Mouse (Mus musculus): Measurements from ENCODE around the gene Sycn.

GRCm38 (mm10) chr7:28560856-28561255 lies 20.2 kb downstream of the Sycn start:
- no peak for TF ChIP-seq CTCF (IDR thresholded peaks at IDR 0.05; ENCODE audit: control insufficient read depth, insufficient read depth, low read length)
- TF ChIP-seq POLR2A (IDR thresholded peaks at IDR 0.05; ENCODE audit: borderline replicate concordance, control insufficient read depth, low read depth, low read length) = no peak

All from bone marrow, adult 2 months (tissue).